Mouse (Mus musculus): ENCODE results near the gene Sgk1.

DNA sequence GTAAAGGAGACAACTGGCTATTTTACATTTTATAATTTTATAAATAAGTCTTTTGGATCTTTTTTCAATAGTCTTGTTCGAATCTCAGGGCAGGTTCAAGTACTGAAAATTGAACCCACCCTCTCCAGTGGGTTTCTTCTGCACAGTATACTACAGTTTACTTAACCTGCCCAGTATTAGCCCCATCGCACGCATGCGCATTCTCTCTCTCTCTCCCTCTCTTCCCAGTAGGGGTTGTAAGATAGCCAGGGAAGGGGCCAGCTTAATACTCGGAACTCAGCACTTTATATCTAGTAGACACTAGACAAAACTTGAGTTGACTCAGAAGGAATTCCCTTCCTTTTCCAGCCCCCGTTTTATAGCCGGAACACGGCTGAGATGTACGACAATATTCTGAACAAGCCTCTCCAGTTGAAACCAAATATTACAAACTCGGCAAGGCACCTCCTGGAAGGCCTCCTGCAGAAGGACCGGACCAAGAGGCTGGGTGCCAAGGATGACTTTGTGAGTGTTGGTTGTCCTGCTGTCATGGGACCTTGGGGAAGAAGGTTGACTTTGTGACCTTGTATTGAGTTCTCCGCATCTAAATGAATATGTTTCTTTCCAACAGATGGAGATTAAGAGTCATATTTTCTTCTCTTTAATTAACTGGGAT lies 115.7 kb downstream of the Sgk1 start:
- TF ChIP-seq CTCF (IDR thresholded peaks at IDR 0.05; ENCODE audit: extremely low read depth, insufficient read depth, low read length) (no peak), POLR2A (IDR thresholded peaks at IDR 0.05; ENCODE audit: extremely low read depth, insufficient read depth, low read length) (no peak)

Data from cortical plate, adult 2 months (tissue).